Mouse (Mus musculus) neural tube, embryonic 15.5 days (tissue): Measurements from ENCODE around the gene Gfra1. TPM values are rescaled to one million over a fixed set of nuclear protein-coding genes. Genes with fewer than 3 reads are reported as not detected.

Experiments
- ATAC-seq: fragments of 200-750 bp; cut with Nextera tagmentation; 2 replicates; pipeline ENCODE4 v1.8.0; 2017; ENCODE audit warnings: mild to moderate bottlenecking, moderate TSS enrichment, moderate library complexity; ENCODE audit not compliant: low FRiP score
- H3K27ac ChIP-seq: fragments of 300-500 bp; sonication (generic); replicated peaks from 2 replicates; pipeline ENCODE4 v1.5.1; 2015; ENCODE audit warnings: mild to moderate bottlenecking, inconsistent platforms
- H3K27me3 ChIP-seq: fragments of 300-500 bp; sonication (generic); replicated peaks from 2 replicates; pipeline ENCODE4 v1.6.1; 2015; ENCODE audit warnings: inconsistent platforms
- H3K36me3 ChIP-seq: fragments of 300-500 bp; sonication (generic); 2 replicates; pipeline ENCODE4 v1.6.1; 2015; ENCODE audit warnings: inconsistent platforms
- H3K4me1 ChIP-seq: fragments of 300-500 bp; sonication (generic); 2 replicates; pipeline ENCODE4 v1.6.1; 2015; ENCODE audit warnings: inconsistent platforms
- H3K4me2 ChIP-seq: fragments of 300-500 bp; sonication (generic); 2 replicates; pipeline ENCODE4 v1.6.1; 2015; ENCODE audit warnings: inconsistent platforms, mild to moderate bottlenecking, moderate library complexity
- H3K4me3 ChIP-seq: fragments of 300-500 bp; sonication (generic); replicated peaks from 2 replicates; pipeline ENCODE4 v1.5.1; 2015; ENCODE audit warnings: mild to moderate bottlenecking, inconsistent platforms
- H3K9ac ChIP-seq: fragments of 300-500 bp; sonication (generic); replicated peaks from 2 replicates; pipeline ENCODE4 v1.6.1; 2015; ENCODE audit warnings: mild to moderate bottlenecking, inconsistent platforms
- H3K9me3 ChIP-seq: fragments of 300-500 bp; sonication (generic); replicated peaks from 2 replicates; pipeline ENCODE4 v1.6.1; 2016; ENCODE audit warnings: inconsistent platforms
- WGBS: fragments of 180-500 bp; shearing (Covaris S2); methylation state at CpG from one replicate; pipeline ENCODE4 v1.1.7; 2015; ENCODE audit warnings: mixed read lengths; 5-methylcytosine and 5-hydroxymethylcytosine counted together
- polyA plus RNA-seq: library from polyadenylated mRNA; unstranded; fragments of >200 nt; fragmentation: Nextera tagmentation; extraction: Ambion mirVana; gene quantifications from 2 replicates; pipeline ENCODE4 v1.2.1, GENCODE M21; 2015

Gfra1 gene
- polyA plus RNA-seq, 1 experiment from 2014 or later, result 65.1 TPM

DNA sequence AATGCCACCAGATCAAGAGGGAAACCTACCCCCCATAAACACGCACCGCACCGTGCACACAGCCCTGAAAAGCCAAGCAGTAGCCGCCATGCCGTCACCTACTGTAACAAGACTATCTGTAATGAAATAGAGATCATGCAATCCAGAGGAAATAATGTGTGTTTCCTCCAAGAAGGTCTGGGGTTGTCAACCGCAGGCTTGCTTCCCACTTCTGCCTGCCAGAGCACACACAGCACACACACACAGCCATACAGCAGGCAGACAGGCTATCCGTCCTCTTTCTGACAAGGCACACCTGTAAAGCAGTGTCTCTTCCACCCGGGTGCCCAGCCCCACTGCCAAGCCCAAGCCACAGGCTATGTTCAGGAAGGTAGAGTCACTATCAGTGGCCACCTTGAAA is 66.2 kb downstream of the Gfra1 start:
- Histone ChIP-seq H3K36me3 (no peaks in the 10 kb centered on the region), H3K9ac (no peak overlapping the region), H3K27ac (no peak overlapping the region), H3K4me3 (no peak overlapping the region), H3K4me2 (no peak overlapping the region), H3K27me3 (no peaks in the 10 kb centered on the region), H3K9me3 (no peaks in the 10 kb centered on the region), H3K4me1 (peaks cover 14% of the 10 kb centered on the region)
- no peak for ATAC-seq
- 94% methylated on average over 8 of the region's 8 CpGs for WGBS

DNA sequence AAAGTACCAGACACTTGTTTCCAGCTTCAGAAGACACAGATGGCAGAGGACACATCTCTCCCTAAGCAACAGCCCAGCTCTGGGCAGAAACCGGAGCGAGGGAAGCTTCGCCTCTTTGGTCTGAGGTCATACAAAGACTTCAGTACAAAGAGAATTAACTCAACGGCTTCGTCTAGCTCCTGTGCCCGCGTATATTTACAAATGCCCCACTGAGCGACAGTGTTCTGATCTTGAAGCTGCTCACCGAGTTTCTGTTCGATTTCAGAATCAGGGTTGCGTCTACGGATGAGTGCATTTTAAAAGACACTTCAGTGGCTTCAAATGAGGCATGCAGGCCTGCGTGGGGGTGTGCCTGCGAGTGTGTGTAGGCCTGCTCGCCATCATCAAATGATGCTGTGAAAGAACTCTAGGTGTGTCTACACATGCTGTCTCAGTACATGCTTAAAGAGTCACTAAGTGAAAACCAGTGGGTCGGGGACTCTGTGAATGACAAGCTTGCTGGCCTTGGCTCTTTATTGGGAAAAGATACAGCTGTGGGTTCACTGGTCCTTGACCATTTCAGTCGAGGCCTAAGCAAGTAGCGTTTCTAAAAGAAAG is 66.8 kb downstream of the Gfra1 start:
- no peak overlapping the region for H3K4me2 ChIP-seq
- H3K4me1 ChIP-seq, result peaks cover 14% of the 10 kb centered on the region
- H3K27ac ChIP-seq, result no peak overlapping the region
- H3K36me3 ChIP-seq, result no peaks in the 10 kb centered on the region
- WGBS, result 59% methylated on average over 18 of the region's 18 CpGs
- H3K9me3 ChIP-seq, result no peaks in the 10 kb centered on the region
- H3K4me3 ChIP-seq, result no peak overlapping the region
- ATAC-seq, result no peak
- H3K9ac ChIP-seq, result no peak overlapping the region
- H3K27me3 ChIP-seq, result no peaks in the 10 kb centered on the region

DNA sequence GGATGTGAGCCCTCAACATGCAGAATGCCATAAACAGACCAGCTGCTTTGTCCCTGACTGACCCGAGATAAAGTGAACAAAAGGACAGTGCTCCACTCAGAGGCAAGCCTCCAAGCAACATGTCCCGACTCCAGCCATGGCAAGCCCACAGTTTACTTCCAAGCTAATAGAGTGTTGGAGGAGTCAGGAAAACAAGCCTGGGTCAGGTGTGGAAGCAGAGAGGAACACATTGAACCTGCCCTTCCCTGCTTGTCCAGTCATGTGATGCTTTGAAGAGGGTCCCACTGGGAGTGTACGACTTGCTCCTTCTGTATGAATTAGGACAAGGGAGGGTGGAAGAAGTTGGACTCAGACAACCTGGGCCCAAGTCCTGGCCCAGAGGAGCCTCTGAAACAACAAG is 72.4 kb downstream of the Gfra1 start:
- H3K27me3 ChIP-seq, result no peaks in the 10 kb centered on the region
- no peak overlapping the region for H3K4me3 ChIP-seq
- ATAC-seq, result no peak
- H3K27ac ChIP-seq, result no peak overlapping the region
- WGBS, result 28% methylated on average over 3 of the region's 3 CpGs
- no peak overlapping the region for H3K9ac ChIP-seq
- H3K4me1 ChIP-seq, result peaks cover 11% of the 10 kb centered on the region
- no peak overlapping the region for H3K4me2 ChIP-seq
- no peaks in the 10 kb centered on the region for H3K36me3 ChIP-seq
- H3K9me3 ChIP-seq, result no peaks in the 10 kb centered on the region

DNA sequence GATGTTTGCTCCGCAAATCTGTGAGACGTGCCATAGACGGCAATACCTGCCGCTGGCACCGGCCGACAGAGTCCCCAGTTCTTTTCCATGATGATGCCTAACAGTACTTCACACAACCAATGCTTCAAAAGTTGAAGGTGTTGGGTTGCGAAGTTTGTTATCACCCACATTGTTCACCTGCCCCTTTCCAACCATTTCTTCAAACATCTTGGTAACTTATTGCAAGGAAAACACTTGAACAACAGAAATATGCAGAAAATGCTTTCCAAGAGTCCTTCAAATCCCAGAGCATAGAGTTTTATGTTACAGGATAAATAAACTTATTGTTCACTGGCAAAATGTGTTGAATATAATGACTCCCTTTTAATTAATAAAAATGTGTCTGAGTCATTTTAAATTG is 73.2 kb downstream of the Gfra1 start:
- no peak for ATAC-seq
- no peak overlapping the region for H3K27ac ChIP-seq

DNA sequence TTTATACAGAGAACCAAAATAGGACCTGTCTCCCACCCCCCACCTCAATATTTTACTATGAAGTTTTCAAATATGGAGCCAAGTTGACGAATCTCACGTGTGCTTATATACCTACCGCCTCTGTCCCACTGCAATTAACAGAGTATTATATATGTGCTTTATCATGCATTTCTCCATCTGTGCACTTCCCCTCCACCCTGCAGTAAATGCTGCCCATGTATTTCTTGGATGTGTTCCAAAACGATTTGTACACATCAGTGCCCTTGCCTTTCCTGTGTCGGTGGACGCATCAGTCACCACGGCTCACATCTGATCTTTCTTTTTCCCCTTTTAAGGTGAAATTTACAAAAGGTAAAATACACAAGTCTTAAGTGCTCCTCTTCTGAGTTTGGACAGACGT is 77.7 kb downstream of the Gfra1 start:
- no peaks in the 10 kb centered on the region for H3K27me3 ChIP-seq
- no peak overlapping the region for H3K4me2 ChIP-seq
- WGBS, result 51% methylated on average over 8 of the region's 8 CpGs
- H3K36me3 ChIP-seq, result no peaks in the 10 kb centered on the region
- no peak for ATAC-seq
- no peaks in the 10 kb centered on the region for H3K9me3 ChIP-seq
- no peak overlapping the region for H3K27ac ChIP-seq
- H3K4me3 ChIP-seq, result no peak overlapping the region
- no peak overlapping the region for H3K9ac ChIP-seq
- peaks cover 7% of the 10 kb centered on the region; the same call in 1 of the 2 replicates for H3K4me1 ChIP-seq

More for the DNA sequence above, 73.2 kb downstream of the Gfra1 start:
- no peak overlapping the region for H3K4me3 ChIP-seq
- H3K36me3 ChIP-seq, result no peaks in the 10 kb centered on the region
- H3K4me2 ChIP-seq, result no peak overlapping the region
- 98% methylated on average over 7 of the region's 7 CpGs for WGBS
- peaks cover 17% of the 10 kb centered on the region for H3K4me1 ChIP-seq
- no peak overlapping the region for H3K9ac ChIP-seq
- H3K27me3 ChIP-seq, result no peaks in the 10 kb centered on the region
- no peaks in the 10 kb centered on the region for H3K9me3 ChIP-seq

DNA sequence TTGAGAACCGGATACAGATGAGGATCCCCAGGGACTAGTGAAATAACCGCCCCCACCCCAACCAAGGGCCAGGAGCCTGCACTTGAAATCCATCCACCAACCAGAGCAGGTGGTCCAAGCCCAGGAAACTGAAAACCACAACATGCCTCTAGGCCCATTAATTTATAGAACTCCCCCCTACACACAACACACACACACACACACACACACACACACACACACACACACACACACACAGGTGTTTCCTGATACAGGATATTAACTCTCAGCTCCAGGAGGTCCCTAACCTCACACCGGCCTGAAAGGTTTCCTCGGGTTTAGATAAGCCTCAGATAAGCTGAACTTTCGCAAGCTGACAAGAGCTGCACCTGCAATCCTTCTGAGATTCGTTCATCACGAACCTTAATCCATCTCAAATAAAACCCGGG is 79.0 kb downstream of the Gfra1 start:
- H3K4me3 ChIP-seq, result no peak overlapping the region
- no peak overlapping the region for H3K4me2 ChIP-seq
- no peak overlapping the region for H3K9ac ChIP-seq
- H3K27ac ChIP-seq, result no peak overlapping the region
- H3K9me3 ChIP-seq, result no peaks in the 10 kb centered on the region
- H3K27me3 ChIP-seq, result no peaks in the 10 kb centered on the region
- 82% methylated on average over 8 of the region's 8 CpGs for WGBS
- ATAC-seq, result no peak
- peaks cover 7% of the 10 kb centered on the region; the same call in 1 of the 2 replicates for H3K4me1 ChIP-seq
- H3K36me3 ChIP-seq, result no peaks in the 10 kb centered on the region

DNA sequence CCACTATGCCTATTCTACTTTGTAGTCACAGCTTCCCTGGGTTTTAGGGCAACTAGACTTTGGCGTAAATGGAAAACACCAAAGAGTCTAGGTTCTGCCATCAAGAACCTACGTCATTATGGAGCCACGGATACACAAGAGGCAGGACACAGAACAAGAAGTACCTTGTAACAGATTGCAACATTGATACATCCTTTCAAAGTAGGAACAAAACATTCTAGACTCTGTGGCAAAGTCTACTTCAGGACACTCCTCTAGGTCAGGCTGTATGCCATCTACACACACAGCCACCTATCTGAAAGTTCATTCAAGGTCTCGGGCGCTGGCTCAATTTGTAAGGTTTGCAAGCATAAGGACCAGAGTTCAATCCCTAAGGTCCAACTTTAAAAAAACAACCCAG is 81.1 kb downstream of the Gfra1 start:
- H3K36me3 ChIP-seq, result no peaks in the 10 kb centered on the region
- 96% methylated on average over 5 of the region's 5 CpGs for WGBS

DNA sequence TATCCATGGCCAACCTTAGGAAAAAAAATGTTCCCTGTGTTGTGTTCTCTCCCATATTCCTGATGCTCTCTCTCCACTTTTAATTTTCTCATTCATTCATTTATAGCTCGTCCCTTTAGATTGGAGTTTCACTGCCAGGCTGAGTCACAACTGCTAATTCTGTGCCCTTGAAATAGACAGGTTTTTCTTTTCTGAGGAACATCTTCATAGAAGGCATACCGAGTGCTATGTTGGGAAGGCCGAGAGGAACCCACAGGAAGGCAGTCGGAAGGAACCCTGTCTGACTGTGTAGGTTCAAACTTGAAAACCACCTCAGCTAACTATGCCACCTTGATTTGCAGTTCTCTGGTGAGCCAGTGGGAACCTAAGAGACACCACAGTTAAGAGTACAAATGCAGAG is 81.6 kb downstream of the Gfra1 start:
- ATAC-seq, result no peak
- H3K4me1 ChIP-seq, result peaks cover 22% of the 10 kb centered on the region
- H3K27me3 ChIP-seq, result no peaks in the 10 kb centered on the region
- H3K9me3 ChIP-seq, result no peaks in the 10 kb centered on the region
- 92% methylated on average over 4 of the region's 4 CpGs for WGBS
- no peak overlapping the region for H3K4me2 ChIP-seq
- H3K9ac ChIP-seq, result no peak overlapping the region
- no peak overlapping the region for H3K4me3 ChIP-seq
- H3K36me3 ChIP-seq, result no peaks in the 10 kb centered on the region
- no peak overlapping the region for H3K27ac ChIP-seq

More for the DNA sequence above, 81.1 kb downstream of the Gfra1 start:
- H3K9ac ChIP-seq, result no peak overlapping the region
- H3K4me3 ChIP-seq, result no peak overlapping the region
- peaks cover 17% of the 10 kb centered on the region for H3K4me1 ChIP-seq
- H3K27ac ChIP-seq, result no peak overlapping the region
- H3K9me3 ChIP-seq, result no peaks in the 10 kb centered on the region
- no peaks in the 10 kb centered on the region for H3K27me3 ChIP-seq
- no peak overlapping the region for H3K4me2 ChIP-seq
- ATAC-seq, result no peak

DNA sequence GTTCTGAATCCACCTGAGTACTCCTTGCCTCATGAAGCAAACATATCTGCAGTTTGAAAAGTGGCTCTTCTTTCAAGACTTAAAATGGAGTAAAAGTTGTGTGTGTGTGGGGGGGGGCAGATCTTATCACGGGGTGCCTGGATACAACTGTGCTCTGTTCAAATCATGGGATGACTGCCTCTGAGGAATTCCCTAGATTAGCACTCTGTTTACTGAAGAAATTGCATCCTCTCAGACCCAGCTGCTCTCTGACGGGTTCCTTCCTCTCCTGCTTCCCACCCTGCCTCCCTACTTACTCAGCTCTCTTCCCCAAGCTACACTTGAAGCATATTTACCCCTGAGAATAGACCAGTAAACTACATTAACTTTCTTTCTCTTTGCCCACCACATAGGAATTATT is 87.2 kb downstream of the Gfra1 start:
- Histone ChIP-seq H3K27me3 (no peaks in the 10 kb centered on the region), H3K36me3 (no peaks in the 10 kb centered on the region), H3K4me2 (no peak overlapping the region), H3K9me3 (no peaks in the 10 kb centered on the region), H3K4me3 (no peak overlapping the region), H3K27ac (no peak overlapping the region), H3K9ac (no peak overlapping the region), H3K4me1 (peaks cover 25% of the 10 kb centered on the region)
- no peak for ATAC-seq
- whole genome bisulfite sequencing, result 70% methylated on average over 2 of the region's 2 CpGs

DNA sequence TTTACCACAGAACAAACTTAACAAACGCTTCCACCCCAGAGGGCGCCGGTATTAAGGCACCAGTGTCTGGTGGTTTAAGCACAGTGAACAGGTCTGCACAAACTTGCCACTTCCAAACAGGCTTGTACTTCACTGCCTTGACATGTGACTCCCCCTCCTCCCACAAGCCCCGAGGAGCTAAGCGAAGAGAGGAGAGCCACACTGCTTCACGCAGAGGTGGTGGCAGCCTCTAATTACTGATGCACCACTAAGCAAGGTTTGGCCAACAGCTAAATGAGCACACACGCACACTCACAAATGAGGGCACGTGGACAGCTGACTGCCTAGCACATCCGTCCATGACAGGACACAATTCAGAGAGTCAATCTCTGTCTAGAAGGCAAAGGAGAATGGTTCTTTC is 91.0 kb downstream of the Gfra1 start:
- ATAC-seq, result no peak
- H3K36me3 ChIP-seq, result no peaks in the 10 kb centered on the region
- no peaks in the 10 kb centered on the region for H3K9me3 ChIP-seq
- WGBS, result 45% methylated on average over 9 of the region's 9 CpGs
- no peak overlapping the region for H3K9ac ChIP-seq
- peaks cover 16% of the 10 kb centered on the region for H3K4me1 ChIP-seq
- no peak overlapping the region for H3K4me3 ChIP-seq
- H3K4me2 ChIP-seq, result no peak overlapping the region
- no peaks in the 10 kb centered on the region for H3K27me3 ChIP-seq
- no peak overlapping the region for H3K27ac ChIP-seq

DNA sequence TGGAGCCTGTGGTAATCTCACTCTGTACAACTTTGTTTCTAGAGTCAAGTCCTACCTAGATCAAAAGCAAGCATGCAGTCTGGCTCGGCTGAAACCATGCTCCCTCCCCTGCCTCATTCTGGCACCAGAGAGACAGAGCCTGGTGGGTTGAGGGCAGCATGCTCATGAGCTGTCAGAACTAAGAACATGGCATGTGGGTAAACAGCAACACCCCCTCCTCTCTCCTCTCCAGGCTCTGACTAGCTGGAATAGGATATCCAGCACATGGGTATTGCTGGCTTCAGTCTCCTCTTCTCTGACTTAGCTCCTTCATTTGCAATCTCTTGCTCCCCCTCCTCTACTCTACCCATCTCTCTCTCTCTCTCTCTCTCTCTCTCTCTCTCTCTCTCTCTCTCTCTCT is 94.7 kb downstream of the Gfra1 start:
- ATAC-seq, result no peak
- H3K9me3 ChIP-seq, result no peaks in the 10 kb centered on the region
- H3K4me3 ChIP-seq, result no peak overlapping the region
- no peaks in the 10 kb centered on the region for H3K36me3 ChIP-seq
- H3K4me1 ChIP-seq, result 0 out of 2 replicates have a peak, but pooled peaks cover 11% of the 10 kb centered on the region
- no peak overlapping the region for H3K27ac ChIP-seq
- H3K9ac ChIP-seq, result no peak overlapping the region
- no peak overlapping the region for H3K4me2 ChIP-seq
- H3K27me3 ChIP-seq, result no peaks in the 10 kb centered on the region
- WGBS, result 64% methylated on average over 1 of the region's 1 CpGs

DNA sequence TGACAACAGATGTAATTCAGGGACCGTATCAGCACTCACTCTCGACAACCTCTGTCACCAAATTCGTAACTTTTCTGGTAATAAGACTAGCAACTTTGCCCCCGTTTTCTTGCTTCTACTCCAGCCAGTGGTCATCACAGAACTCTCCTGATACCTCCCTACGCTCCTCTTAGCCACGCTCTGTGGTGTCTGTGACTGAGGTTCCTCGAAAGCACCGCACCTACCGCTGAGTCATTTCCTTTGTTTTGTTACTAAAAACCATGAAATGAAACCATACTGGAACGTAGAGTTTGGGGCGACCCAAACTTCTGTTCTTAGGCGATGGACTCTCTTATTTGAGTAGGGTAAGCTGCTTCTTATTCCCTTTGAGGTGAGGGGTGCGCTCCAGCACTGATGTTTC is 97.6 kb downstream of the Gfra1 start:
- Histone ChIP-seq H3K4me3 (no peak overlapping the region), H3K27me3 (no peaks in the 10 kb centered on the region), H3K27ac (no peak overlapping the region), H3K9ac (no peak overlapping the region), H3K4me2 (no peak overlapping the region), H3K36me3 (no peaks in the 10 kb centered on the region), H3K4me1 (peaks cover 14% of the 10 kb centered on the region), H3K9me3 (no peaks in the 10 kb centered on the region)
- 89% methylated on average over 13 of the region's 13 CpGs for WGBS
- ATAC-seq, result no peak

DNA sequence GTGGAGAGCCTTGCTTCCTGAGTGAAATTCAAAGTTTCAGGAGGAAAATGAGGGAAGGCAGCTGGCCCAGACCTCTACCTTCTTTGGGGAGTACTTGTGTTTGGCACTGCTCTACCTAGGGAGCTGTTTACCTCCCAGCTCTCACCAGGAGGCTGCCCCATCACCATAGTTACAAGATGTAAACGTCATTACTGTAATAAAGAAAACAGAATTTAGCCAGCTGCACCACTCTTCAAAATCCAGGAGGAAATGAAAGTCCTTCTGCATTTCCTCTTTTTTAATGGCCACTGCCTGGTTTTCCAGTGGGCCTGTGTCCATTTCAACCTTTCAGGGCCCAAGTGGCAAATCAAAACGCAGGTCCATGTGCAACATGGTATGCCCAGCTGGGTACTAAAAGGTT is 101.8 kb downstream of the Gfra1 start:
- no peaks in the 10 kb centered on the region for H3K27me3 ChIP-seq
- H3K9ac ChIP-seq, result no peak overlapping the region
- no peaks in the 10 kb centered on the region for H3K9me3 ChIP-seq
- 31% methylated on average over 2 of the region's 2 CpGs for WGBS
- H3K4me2 ChIP-seq, result no peak overlapping the region
- peaks cover 35% of the 10 kb centered on the region for H3K4me1 ChIP-seq
- H3K36me3 ChIP-seq, result no peaks in the 10 kb centered on the region
- H3K27ac ChIP-seq, result peak overlapping the region; percentile 72
- no peak overlapping the region for H3K4me3 ChIP-seq
- ATAC-seq, result no peak
